Mouse (Mus musculus) hindbrain, embryonic 14.5 days (tissue): ENCODE results near the gene Atp13a1. TPM values are rescaled to one million over a fixed set of nuclear protein-coding genes. Genes with fewer than 3 reads are reported as not detected.

Experiments
- ATAC-seq: fragments of 200-750 bp; cut with Nextera tagmentation; 2 replicates; pipeline ENCODE4 v1.8.0; 2017; ENCODE audit warnings: moderate number of reproducible peaks, mild to moderate bottlenecking, moderate TSS enrichment, moderate library complexity; ENCODE audit not compliant: low FRiP score
- DNase-seq: peaks from one replicate; pipeline ENCODE4 v3.0.0-alpha.2; 2015; ENCODE audit warnings: low spot score
- H3K27ac ChIP-seq: fragments of 300-500 bp; sonication (generic); 2 replicates; pipeline ENCODE4 v1.5.1; 2014; ENCODE audit warnings: mild to moderate bottlenecking, moderate library complexity
- H3K27me3 ChIP-seq: fragments of 300-500 bp; sonication (generic); 2 replicates; pipeline ENCODE4 v1.6.1; 2014; ENCODE audit warnings: mild to moderate bottlenecking, low read length, mixed read lengths; ENCODE audit not compliant: control insufficient read depth, insufficient read depth
- H3K36me3 ChIP-seq: fragments of 300-500 bp; sonication (generic); replicated peaks from 2 replicates; pipeline ENCODE4 v1.6.1; 2014; ENCODE audit not compliant: control insufficient read depth, insufficient read depth
- H3K4me1 ChIP-seq: fragments of 300-500 bp; sonication (generic); replicated peaks from 2 replicates; pipeline ENCODE4 v1.6.1; 2014; ENCODE audit warnings: antibody characterized with exemption, low read length, mixed read lengths; ENCODE audit not compliant: control insufficient read depth, insufficient read depth
- H3K4me2 ChIP-seq: fragments of 300-500 bp; sonication (generic); replicated peaks from 2 replicates; pipeline ENCODE4 v1.6.1; 2014; ENCODE audit warnings: mild to moderate bottlenecking, moderate library complexity
- H3K4me3 ChIP-seq: fragments of 300-500 bp; sonication (generic); replicated peaks from 2 replicates; pipeline ENCODE4 v1.5.1; 2014; ENCODE audit warnings: mild to moderate bottlenecking, low read length
- H3K9ac ChIP-seq: fragments of 300-500 bp; sonication (generic); 2 replicates; pipeline ENCODE4 v1.6.1; 2014
- H3K9me3 ChIP-seq: fragments of 300-500 bp; sonication (generic); 2 replicates; pipeline ENCODE4 v1.6.1; 2016; ENCODE audit warnings: low read length; ENCODE audit not compliant: control insufficient read depth
- WGBS: fragments of 180-500 bp; shearing (Covaris S2); extraction: QIAGEN DNeasy Blood & Tissue Kit; methylation state at CpG from one replicate; pipeline ENCODE4 v1.1.7; 2014; 5-methylcytosine and 5-hydroxymethylcytosine counted together
- polyA plus RNA-seq: library from polyadenylated mRNA; unstranded; fragments of >200 nt; fragmentation: Nextera tagmentation; extraction: Ambion mirVana; gene quantifications from 2 replicates; pipeline ENCODE4 v1.2.1, GENCODE M21; 2014

Atp13a1 gene
- polyA plus RNA-seq, 1 experiment from 2014 or later: 48.3 TPM

- Histone ChIP-seq H3K4me1 (peaks cover 16% of the 10 kb centered on the region), H3K27me3 (no peaks in the 10 kb centered on the region), H3K27ac (no peak overlapping the region), H3K9me3 (no peaks in the 10 kb centered on the region), H3K4me2 (no peak overlapping the region), H3K36me3 (peaks cover 66% of the 10 kb centered on the region), H3K9ac (no peak overlapping the region), H3K4me3 (no peak overlapping the region)
- 92% methylated on average over 6 of the region's 6 CpGs for WGBS
- DNase-seq (no peak), ATAC-seq (no peak)
Measured at GRCm38 (mm10) chr8:69794901-69795300, 3.9 kb downstream of the Atp13a1 start.

GRCm38 (mm10) chr8:69796721-69797345, 5.9 kb downstream of the Atp13a1 start:
- H3K27me3 ChIP-seq: no peaks in the 10 kb centered on the region
- 95% methylated on average over 16 of the region's 16 CpGs for WGBS
- H3K36me3 ChIP-seq: peaks cover 83% of the 10 kb centered on the region
- H3K27ac ChIP-seq: no peak overlapping the region
- H3K4me1 ChIP-seq: peaks cover 11% of the 10 kb centered on the region
- DNase-seq (no peak), ATAC-seq (no peak)
- no peak overlapping the region for H3K4me3 ChIP-seq
- no peaks in the 10 kb centered on the region for H3K9me3 ChIP-seq
- no peak overlapping the region for H3K4me2 ChIP-seq
- no peak overlapping the region for H3K9ac ChIP-seq

GRCm38 (mm10) chr8:69797661-69798060, 6.7 kb downstream of the Atp13a1 start:
- ATAC-seq: no peak
- H3K36me3 ChIP-seq: peaks cover 91% of the 10 kb centered on the region
- WGBS: 95% methylated on average over 10 of the region's 10 CpGs
- no peak overlapping the region for H3K4me2 ChIP-seq
- no peak overlapping the region for H3K27ac ChIP-seq
- no peaks in the 10 kb centered on the region for H3K9me3 ChIP-seq
- H3K9ac ChIP-seq: no peak overlapping the region
- no peaks in the 10 kb centered on the region for H3K27me3 ChIP-seq
- DNase-seq: no peak
- no peak overlapping the region for H3K4me3 ChIP-seq
- peaks cover 2% of the 10 kb centered on the region; the same call in 1 of the 2 replicates for H3K4me1 ChIP-seq

GRCm38 (mm10) chr8:69799261-69799660, 8.3 kb downstream of the Atp13a1 start:
- Histone ChIP-seq H3K4me3 (no peak overlapping the region), H3K4me1 (no peaks in the 10 kb centered on the region), H3K36me3 (peaks cover 98% of the 10 kb centered on the region), H3K9ac (no peak overlapping the region), H3K9me3 (no peaks in the 10 kb centered on the region), H3K4me2 (no peak overlapping the region), H3K27ac (no peak overlapping the region), H3K27me3 (no peaks in the 10 kb centered on the region)
- ATAC-seq (no peak), DNase-seq (no peak)
- WGBS: 92% methylated on average over 8 of the region's 8 CpGs

GRCm38 (mm10) chr8:69799946-69800345, 9.0 kb downstream of the Atp13a1 start:
- H3K36me3 ChIP-seq: peaks cover 97% of the 10 kb centered on the region
- no peak for DNase-seq
- H3K9ac ChIP-seq: no peak overlapping the region
- H3K4me2 ChIP-seq: no peak overlapping the region
- no peaks in the 10 kb centered on the region for H3K4me1 ChIP-seq
- WGBS: 95% methylated on average over 5 of the region's 5 CpGs
- H3K9me3 ChIP-seq: no peaks in the 10 kb centered on the region
- no peak overlapping the region for H3K4me3 ChIP-seq
- no peak overlapping the region for H3K27ac ChIP-seq
- no peaks in the 10 kb centered on the region for H3K27me3 ChIP-seq
- no peak for ATAC-seq

- Histone ChIP-seq H3K4me1 (no peaks in the 10 kb centered on the region), H3K4me2 (no peak overlapping the region), H3K4me3 (no peak overlapping the region), H3K9me3 (no peaks in the 10 kb centered on the region), H3K27ac (no peak overlapping the region), H3K27me3 (no peaks in the 10 kb centered on the region), H3K9ac (no peak overlapping the region), H3K36me3 (peaks cover 97% of the 10 kb centered on the region)
- ATAC-seq: no peak
- DNase-seq: no peak
- 99% methylated on average over 4 of the region's 4 CpGs for WGBS
Measured at GRCm38 (mm10) chr8:69801796-69802195, 10.8 kb downstream of the Atp13a1 start.

GRCm38 (mm10) chr8:69802216-69802615, 11.3 kb downstream of the Atp13a1 start:
- Histone ChIP-seq H3K4me3 (no peak overlapping the region), H3K36me3 (peaks cover 97% of the 10 kb centered on the region), H3K9ac (no peak overlapping the region), H3K27ac (no peak overlapping the region), H3K4me2 (no peak overlapping the region), H3K9me3 (no peaks in the 10 kb centered on the region), H3K27me3 (no peaks in the 10 kb centered on the region), H3K4me1 (no peaks in the 10 kb centered on the region)
- ATAC-seq: no peak
- DNase-seq: no peak

GRCm38 (mm10) chr8:69803366-69803765, 12.4 kb downstream of the Atp13a1 start:
- Histone ChIP-seq H3K27ac (no peak overlapping the region), H3K4me3 (no peak overlapping the region), H3K9ac (no peak overlapping the region), H3K4me2 (no peak overlapping the region), H3K9me3 (no peaks in the 10 kb centered on the region), H3K4me1 (peaks cover 2% of the 10 kb centered on the region; the same call in 1 of the 2 replicates), H3K27me3 (no peaks in the 10 kb centered on the region), H3K36me3 (peaks cover 96% of the 10 kb centered on the region)
- DNase-seq: no peak
- 91% methylated on average over 7 of the region's 7 CpGs for WGBS
- ATAC-seq: no peak

- Histone ChIP-seq H3K4me3 (no peak overlapping the region), H3K27me3 (no peaks in the 10 kb centered on the region), H3K27ac (no peak overlapping the region), H3K4me1 (peaks cover 5% of the 10 kb centered on the region; the same call in 1 of the 2 replicates), H3K9ac (no peak overlapping the region), H3K4me2 (no peak overlapping the region), H3K9me3 (no peaks in the 10 kb centered on the region), H3K36me3 (peaks cover 84% of the 10 kb centered on the region)
- DNase-seq: no peak
- 92% methylated on average over 6 of the region's 6 CpGs for WGBS
- no peak for ATAC-seq
Measured at GRCm38 (mm10) chr8:69804537-69804936, 13.6 kb downstream of the Atp13a1 start.

GRCm38 (mm10) chr8:69805086-69805485, 14.1 kb downstream of the Atp13a1 start:
- WGBS: 93% methylated on average over 10 of the region's 10 CpGs
- Histone ChIP-seq H3K9me3 (no peaks in the 10 kb centered on the region), H3K9ac (no peak overlapping the region), H3K4me2 (no peak overlapping the region), H3K4me3 (no peak overlapping the region), H3K4me1 (peaks cover 10% of the 10 kb centered on the region; the same call in 1 of the 2 replicates), H3K36me3 (peaks cover 79% of the 10 kb centered on the region), H3K27me3 (no peaks in the 10 kb centered on the region), H3K27ac (no peak overlapping the region)
- DNase-seq (no peak), ATAC-seq (no peak)
